Mouse (Mus musculus) erythroid progenitor cell, adult 5-6 weeks (primary cell): ENCODE data around the gene Tph2. TPM values are rescaled to one million over a fixed set of nuclear protein-coding genes. Genes with fewer than 3 reads are reported as not detected.

Source experiments
- ATAC-seq: replicated peaks from 2 replicates; pipeline ENCODE4 v1.8.0; 2016; ENCODE audit warnings: moderate number of reproducible peaks, mild to moderate bottlenecking, moderate TSS enrichment, inconsistent platforms; ENCODE audit not compliant: poor library complexity, low FRiP score, severe bottlenecking
- total RNA-seq, 2 experiments: library from RNA; stranded (forward) in 1 of 2; stranded (reverse) in 1 of 2; fragments of 150-400 nt in 1 of 2; fragments of 186-747, 209-891 nt in 1 of 2; gene quantifications; 2 replicates each; pipeline versions ENCODE4 v1.2.3 to v1.2.4; 2015 to 2017; ENCODE audit warnings: low replicate concordance in 2 of 2

The Tph2 gene
- total RNA-seq, 2 experiments from 2014 or later: not detected

GRCm38 (mm10) chr10:115144542-115144941 lies 40.3 kb downstream of the Tph2 start:
- no peak for ATAC-seq

DNA sequence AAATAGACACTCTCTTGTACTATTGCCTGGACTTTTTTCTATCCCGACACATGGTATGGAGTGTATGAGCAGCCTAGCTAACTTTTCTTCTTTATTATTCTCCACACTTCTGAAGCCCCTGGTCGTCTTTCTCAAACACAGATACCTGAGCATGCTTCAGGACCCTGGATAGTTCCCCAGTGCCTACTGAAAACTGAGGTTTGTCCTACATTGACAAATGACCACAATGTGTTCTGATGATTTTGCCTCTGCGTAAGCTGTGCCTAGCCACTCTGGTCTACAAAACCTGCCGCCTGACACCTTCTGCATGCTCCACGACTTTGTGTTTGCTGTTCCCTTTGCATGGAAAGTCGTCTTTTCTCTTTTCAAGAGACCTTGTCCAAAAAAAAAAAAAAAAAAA lies 41.2 kb downstream of the Tph2 start:
- no peak for ATAC-seq

DNA sequence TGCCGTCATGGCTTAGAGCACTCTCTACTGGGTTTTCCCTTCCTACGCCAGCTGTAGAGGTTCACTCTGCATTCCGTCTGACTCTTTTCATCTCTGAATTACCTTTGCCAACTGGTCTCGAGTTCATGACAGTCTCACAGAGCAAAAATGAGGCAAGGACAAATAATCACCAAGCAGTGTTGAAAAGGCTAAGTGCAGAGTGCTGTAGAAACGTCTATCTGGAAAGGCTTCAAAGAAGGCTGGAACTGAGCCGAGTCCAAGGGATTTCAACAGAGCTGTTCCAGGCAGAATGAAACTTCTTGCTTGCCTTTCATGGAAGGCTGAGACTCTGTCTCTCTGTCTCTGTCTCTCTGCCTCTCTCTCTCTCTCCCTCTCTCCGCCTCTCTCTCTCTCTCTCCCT lies 47.8 kb downstream of the Tph2 start:
- no peak for ATAC-seq

DNA sequence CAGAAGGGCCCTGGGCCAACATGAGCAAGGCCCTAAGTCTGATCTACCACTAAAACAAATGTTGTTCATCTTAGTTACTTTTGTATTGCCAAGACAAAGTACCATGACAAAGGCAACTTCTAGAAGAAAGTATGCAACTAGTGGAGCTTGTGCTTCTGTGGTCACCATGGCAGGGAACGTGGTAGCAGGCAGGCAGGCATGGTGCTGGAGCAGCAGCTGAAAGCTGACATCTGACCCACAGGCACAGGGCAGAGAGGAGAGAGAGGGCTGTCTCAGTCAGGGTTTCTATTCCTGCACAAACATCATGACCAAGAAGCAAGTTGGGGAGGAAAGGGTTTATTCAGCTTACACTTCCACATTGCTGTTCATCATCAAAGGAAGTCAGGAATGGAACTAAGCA lies 56.9 kb downstream of the Tph2 start:
- no peak for ATAC-seq

DNA sequence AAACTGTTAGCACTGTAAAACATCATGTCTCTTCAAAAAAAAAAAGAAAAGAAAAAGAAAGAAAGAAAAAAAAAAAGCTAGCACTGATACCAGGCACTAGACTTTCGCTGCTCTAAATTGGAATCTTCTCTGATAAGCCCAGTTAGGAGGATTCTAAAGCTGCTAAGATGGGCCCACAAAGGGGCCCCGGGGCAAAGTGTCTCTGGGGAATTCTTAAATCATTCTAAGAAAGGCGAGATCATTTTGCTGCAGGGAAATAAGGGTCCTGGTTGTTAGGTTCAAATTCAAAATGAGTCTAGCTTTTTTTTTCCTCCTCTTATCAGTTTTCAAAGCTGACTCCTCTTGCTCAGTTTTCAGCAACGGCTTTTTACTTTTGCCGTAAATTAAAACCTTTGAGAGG lies 59.3 kb downstream of the Tph2 start:
- no peak for ATAC-seq

GRCm38 (mm10) chr10:115125027-115125426 lies 59.8 kb downstream of the Tph2 start:
- ATAC-seq: no peak

GRCm38 (mm10) chr10:115107666-115108540 lies 76.9 kb downstream of the Tph2 start:
- ATAC-seq: no peak

DNA sequence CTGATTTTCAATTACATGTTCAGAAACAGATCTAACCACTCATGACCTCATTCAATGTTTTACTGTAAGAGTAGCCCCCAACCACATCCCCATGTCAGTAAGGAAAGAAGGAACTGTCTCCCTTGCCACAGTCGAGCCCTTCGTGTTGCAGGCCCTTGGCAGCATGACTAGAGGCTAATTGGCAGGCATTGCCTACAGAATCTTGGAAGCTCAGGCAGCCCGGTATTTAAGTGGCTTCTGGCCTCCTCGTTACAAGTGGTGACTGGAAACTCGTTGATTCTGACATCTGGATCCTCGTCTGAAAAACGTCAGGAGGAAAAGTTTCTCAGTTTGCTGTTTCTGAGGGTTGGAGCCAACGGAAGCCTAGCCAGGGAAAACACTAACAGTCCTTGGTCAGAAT lies 80.6 kb downstream of the Tph2 start:
- ATAC-seq: no peak

- no peak for ATAC-seq
Measured at GRCm38 (mm10) chr10:115099890-115100580, 84.8 kb downstream of the Tph2 start.

DNA sequence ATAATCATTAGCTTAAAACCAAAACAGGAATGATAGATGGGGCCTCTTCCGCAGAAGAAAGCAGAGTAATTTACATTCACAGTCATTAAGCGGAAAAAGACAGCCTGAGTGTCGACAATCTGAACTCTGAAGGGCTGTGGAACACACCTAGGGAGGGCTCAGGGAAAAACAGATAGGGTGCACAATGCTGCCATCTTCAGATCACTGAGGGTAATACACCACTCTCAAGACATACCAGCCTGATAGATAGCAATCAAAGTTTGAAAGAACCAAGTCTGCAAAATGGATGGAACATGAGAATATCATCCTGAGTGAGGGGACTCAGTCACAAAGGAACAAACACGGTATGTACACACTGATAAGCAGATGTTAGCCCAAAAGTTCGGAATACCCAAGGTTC lies 87.7 kb downstream of the Tph2 start:
- no peak for ATAC-seq

DNA sequence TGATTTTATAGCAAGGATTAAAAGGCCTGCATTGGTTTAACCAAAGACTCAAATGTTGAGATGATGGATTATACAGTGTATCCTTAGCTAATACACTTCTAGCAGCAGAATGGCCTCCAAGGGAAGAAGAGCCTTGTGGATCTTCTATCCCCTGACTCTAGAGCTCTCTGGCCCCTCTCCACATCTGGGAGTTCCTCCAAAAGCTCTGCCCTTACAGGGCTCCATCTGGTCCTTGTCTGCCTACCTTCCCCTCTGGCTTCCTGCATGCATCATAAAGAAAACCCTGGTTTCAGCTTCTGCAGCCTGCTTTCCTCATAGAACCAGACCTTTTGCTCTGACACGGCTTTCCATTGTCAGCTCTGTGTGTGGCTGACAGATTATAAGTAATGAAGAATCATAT lies 88.6 kb downstream of the Tph2 start:
- ATAC-seq: no peak

DNA sequence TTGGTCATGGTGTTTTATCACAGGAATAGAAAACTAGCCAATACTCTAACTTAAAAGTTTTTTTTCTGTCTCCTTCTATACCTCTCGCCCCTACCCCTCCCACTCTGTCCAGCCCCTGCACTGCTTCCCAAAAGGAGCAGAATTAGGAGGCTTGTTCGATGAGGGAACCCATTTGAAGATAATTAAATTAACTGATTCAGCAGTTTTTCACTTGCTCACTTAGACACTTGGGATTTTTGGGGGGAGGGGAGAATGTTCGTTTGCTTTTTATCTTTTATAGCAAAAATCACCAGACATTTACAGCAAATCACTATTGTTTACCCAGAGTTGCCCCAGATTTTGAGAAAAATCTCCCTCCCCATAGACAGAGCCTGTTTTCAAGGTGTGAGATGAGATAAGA lies 106.6 kb downstream of the Tph2 start:
- no peak for ATAC-seq

- ATAC-seq: no peak
Measured at GRCm38 (mm10) chr10:115069123-115069911, 115.5 kb downstream of the Tph2 start.

GRCm38 (mm10) chr10:115063936-115064335 lies 120.9 kb downstream of the Tph2 start:
- no peak for ATAC-seq

DNA sequence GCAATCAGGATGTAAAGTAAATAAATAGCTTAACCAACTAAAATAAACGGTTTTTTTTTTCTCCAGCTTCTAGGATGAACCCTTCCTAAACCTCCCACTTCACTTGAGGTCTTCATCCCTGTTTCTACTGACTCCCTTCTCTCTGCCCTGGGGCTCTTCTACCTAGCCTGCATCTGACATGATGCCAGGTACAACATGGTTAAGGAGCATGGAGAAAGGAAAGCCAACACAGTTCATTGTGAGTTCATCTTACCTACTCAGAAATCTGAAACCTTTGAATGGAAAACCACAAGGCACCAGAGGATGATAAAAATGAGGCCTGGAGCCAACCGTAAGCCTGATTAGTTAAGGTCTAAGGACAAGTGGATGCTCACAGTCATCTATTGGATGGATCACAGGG lies 123.3 kb downstream of the Tph2 start:
- no peak for ATAC-seq

DNA sequence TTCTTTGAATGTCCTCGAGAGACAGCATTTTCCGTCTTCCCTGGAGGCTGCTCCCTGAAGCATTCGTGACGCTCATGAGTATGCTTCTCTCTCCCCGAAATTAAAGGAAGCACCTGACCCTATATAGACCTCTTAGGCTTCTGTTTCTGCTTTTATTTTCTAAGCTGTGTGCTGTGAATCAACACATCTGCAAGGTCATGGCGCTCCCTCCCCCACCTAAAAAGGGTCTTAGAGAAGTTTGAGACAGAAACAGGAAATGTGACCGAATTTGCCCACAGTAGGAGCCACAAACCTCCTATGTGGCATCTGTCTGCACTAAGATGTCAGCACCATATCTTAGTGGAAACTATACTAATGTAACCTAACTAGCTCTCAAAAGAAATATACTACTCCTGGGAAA lies 124.1 kb downstream of the Tph2 start:
- no peak for ATAC-seq

- no peak for ATAC-seq
Measured at GRCm38 (mm10) chr10:115051602-115052001, 133.2 kb downstream of the Tph2 start.

DNA sequence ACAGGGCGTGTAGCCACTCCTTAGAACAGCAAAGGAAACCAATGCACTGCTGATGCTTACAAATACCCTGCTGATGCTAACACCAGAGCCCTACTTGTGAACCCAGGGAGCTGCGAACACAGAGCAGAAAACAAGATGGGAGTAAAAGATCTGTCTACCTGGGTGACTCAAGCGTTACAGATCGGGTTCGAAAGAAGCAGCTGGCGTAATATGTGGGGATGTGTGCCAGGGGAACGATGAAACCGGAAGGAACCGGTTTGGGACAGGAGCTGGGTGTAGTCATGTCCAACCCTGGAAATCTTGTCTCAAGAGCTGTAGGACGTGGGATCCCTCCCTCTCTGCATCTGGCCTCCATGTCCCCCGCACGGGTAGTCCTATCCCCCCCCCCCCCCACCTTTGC lies 134.1 kb downstream of the Tph2 start:
- ATAC-seq: no peak

- no peak for ATAC-seq
Measured at GRCm38 (mm10) chr10:115050178-115050577, 134.6 kb downstream of the Tph2 start.

DNA sequence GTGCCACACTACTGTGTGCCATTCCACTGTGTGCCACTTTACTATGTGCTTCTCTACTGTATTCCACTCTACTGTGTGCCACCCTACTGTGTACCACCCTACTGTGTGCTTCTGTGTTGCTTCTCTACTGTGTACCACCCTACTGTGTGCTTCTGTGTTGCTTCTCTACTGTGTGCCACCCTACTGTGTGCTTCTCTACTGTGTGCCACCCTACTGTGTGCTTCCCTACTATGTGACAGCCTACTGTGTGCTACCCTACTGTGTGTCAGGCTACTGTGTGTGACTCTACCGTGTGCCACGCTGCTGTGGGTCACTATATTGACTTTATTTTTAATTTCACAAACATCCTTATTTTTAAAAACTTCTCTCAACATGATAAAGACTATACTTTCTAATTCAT lies 136.3 kb downstream of the Tph2 start:
- ATAC-seq: no peak

DNA sequence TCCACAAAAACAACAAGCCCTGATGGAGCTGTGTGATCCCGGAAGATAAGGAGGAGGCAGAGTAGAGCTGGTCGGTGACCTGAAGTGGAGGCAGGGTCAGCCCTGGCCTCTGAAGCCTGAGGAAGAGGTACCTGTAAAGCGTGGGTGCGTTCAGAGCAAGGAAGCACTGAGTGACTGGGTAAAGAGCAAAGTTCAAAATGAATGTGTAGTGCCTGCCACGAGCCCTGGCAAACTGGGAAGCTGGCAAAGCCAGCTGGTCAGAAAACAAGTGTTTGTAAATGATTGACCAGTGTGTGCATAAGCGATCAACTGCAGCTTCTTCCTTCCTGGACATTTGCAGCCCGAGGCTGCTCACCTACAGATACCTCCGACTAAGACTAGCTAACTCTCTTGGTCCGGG lies 149.1 kb downstream of the Tph2 start:
- ATAC-seq: no peak
